Mouse (Mus musculus): ENCODE measurements around the gene Mtfmt. TPM values are rescaled to one million over a fixed set of nuclear protein-coding genes. Genes with fewer than 3 reads are reported as not detected.

Gene Mtfmt
- polyA plus RNA-seq, 1 experiment, result 5.8 TPM

GRCm38 (mm10) chr9:65408871-65409295 lies 26.7 kb upstream of the Mtfmt start:
- Histone ChIP-seq H3K27me3 (ENCODE audit: control insufficient read depth, insufficient read depth, low read length) (no peaks in the 10 kb centered on the region), H3K27ac (ENCODE audit: insufficient read depth, low read depth, low read length) (peak overlapping the region; percentile 85), H3K4me1 (ENCODE audit: control insufficient read depth, insufficient read depth, insufficient read length, low read length) (peaks cover 27% of the 10 kb centered on the region; the same call in 1 of the 2 replicates), H3K4me3 (ENCODE audit: low read depth, low read length) (no peak overlapping the region), H3K36me3 (ENCODE audit: control insufficient read depth, insufficient read depth, low read length) (peaks cover 26% of the 10 kb centered on the region)
- 35% methylated on average over 5 of the region's 5 CpGs for WGBS
- no peak for TF ChIP-seq POLR2A (IDR thresholded peaks at IDR 0.05; ENCODE audit: low read depth, low read length)
- TF ChIP-seq CTCF (IDR thresholded peaks at IDR 0.05; ENCODE audit: extremely low read depth, insufficient read length, insufficient replicate concordance, low read depth, low read length), result no peak

GRCm38 (mm10) chr9:65410378-65410777 lies 25.2 kb upstream of the Mtfmt start:
- H3K27ac ChIP-seq (ENCODE audit: insufficient read depth, low read depth, low read length), result no peak overlapping the region
- 84% methylated on average over 8 of the region's 8 CpGs for WGBS
- TF ChIP-seq CTCF (IDR thresholded peaks at IDR 0.05; ENCODE audit: extremely low read depth, insufficient read length, insufficient replicate concordance, low read depth, low read length), result no peak
- no peak for TF ChIP-seq POLR2A (IDR thresholded peaks at IDR 0.05; ENCODE audit: low read depth, low read length)

GRCm38 (mm10) chr9:65411326-65411725 lies 24.3 kb upstream of the Mtfmt start:
- Histone ChIP-seq H3K4me1 (ENCODE audit: control insufficient read depth, insufficient read depth, insufficient read length, low read length) (peaks cover 23% of the 10 kb centered on the region; the same call in 1 of the 2 replicates), H3K27ac (ENCODE audit: insufficient read depth, low read depth, low read length) (no peak overlapping the region), H3K36me3 (ENCODE audit: control insufficient read depth, insufficient read depth, low read length) (peaks cover 36% of the 10 kb centered on the region), H3K4me3 (ENCODE audit: low read depth, low read length) (no peak overlapping the region), H3K27me3 (ENCODE audit: control insufficient read depth, insufficient read depth, low read length) (no peaks in the 10 kb centered on the region)
- 62% methylated on average over 3 of the region's 3 CpGs for WGBS
- no peak for TF ChIP-seq CTCF (IDR thresholded peaks at IDR 0.05; ENCODE audit: extremely low read depth, insufficient read length, insufficient replicate concordance, low read depth, low read length)
- TF ChIP-seq POLR2A (IDR thresholded peaks at IDR 0.05; ENCODE audit: low read depth, low read length), result no peak

More at GRCm38 (mm10) chr9:65410378-65410777, 25.2 kb upstream of the Mtfmt start:
- no peak overlapping the region for H3K4me3 ChIP-seq (ENCODE audit: low read depth, low read length)
- H3K27me3 ChIP-seq (ENCODE audit: control insufficient read depth, insufficient read depth, low read length), result no peaks in the 10 kb centered on the region
- peaks cover 35% of the 10 kb centered on the region for H3K36me3 ChIP-seq (ENCODE audit: control insufficient read depth, insufficient read depth, low read length)
- peaks cover 21% of the 10 kb centered on the region; the same call in 1 of the 2 replicates for H3K4me1 ChIP-seq (ENCODE audit: control insufficient read depth, insufficient read depth, insufficient read length, low read length)

- peaks cover 5% of the 10 kb centered on the region; the same call in 1 of the 2 replicates for H3K4me1 ChIP-seq (ENCODE audit: control insufficient read depth, insufficient read depth, insufficient read length, low read length)
- no peaks in the 10 kb centered on the region for H3K27me3 ChIP-seq (ENCODE audit: control insufficient read depth, insufficient read depth, low read length)
- no peak for TF ChIP-seq POLR2A (IDR thresholded peaks at IDR 0.05; ENCODE audit: low read depth, low read length)
- TF ChIP-seq CTCF (IDR thresholded peaks at IDR 0.05; ENCODE audit: extremely low read depth, insufficient read length, insufficient replicate concordance, low read depth, low read length), result no peak
- H3K27ac ChIP-seq (ENCODE audit: insufficient read depth, low read depth, low read length), result no peak overlapping the region
- WGBS, result 75% methylated on average over 3 of the region's 3 CpGs
- peaks cover 29% of the 10 kb centered on the region for H3K36me3 ChIP-seq (ENCODE audit: control insufficient read depth, insufficient read depth, low read length)
- no peak overlapping the region for H3K4me3 ChIP-seq (ENCODE audit: low read depth, low read length)
Observed at GRCm38 (mm10) chr9:65417738-65418137, 17.8 kb upstream of the Mtfmt start.

- 84% methylated on average over 3 of the region's 3 CpGs for WGBS
Observed at GRCm38 (mm10) chr9:65419633-65420032, 15.9 kb upstream of the Mtfmt start.

GRCm38 (mm10) chr9:65422760-65423501 lies 12.7 kb upstream of the Mtfmt start, which contains the start of gene Slc51b:
TSS of gene Slc51b (minus strand) at chr9:65422955.
- H3K27me3 ChIP-seq (ENCODE audit: control insufficient read depth, insufficient read depth, low read length), result no peaks in the 10 kb centered on the region
- peaks cover 20% of the 10 kb centered on the region; the same call in 1 of the 2 replicates for H3K4me1 ChIP-seq (ENCODE audit: control insufficient read depth, insufficient read depth, insufficient read length, low read length)
- TF ChIP-seq CTCF (IDR thresholded peaks at IDR 0.05; ENCODE audit: extremely low read depth, insufficient read length, insufficient replicate concordance, low read depth, low read length), result no peak
- peak; percentile 54; the same call in 1 of the 2 replicates for TF ChIP-seq POLR2A (IDR thresholded peaks at IDR 0.05; ENCODE audit: low read depth, low read length)
- H3K27ac ChIP-seq (ENCODE audit: insufficient read depth, low read depth, low read length), result peak within 1 kb of the TSS; percentile 98
- H3K36me3 ChIP-seq (ENCODE audit: control insufficient read depth, insufficient read depth, low read length), result peaks cover 3% of the 10 kb centered on the region; the same call in 1 of the 2 replicates
- H3K4me3 ChIP-seq (ENCODE audit: low read depth, low read length), result peak within 1 kb of the TSS; percentile 67
- 25% methylated on average over 11 of the region's 11 CpGs for WGBS

More at GRCm38 (mm10) chr9:65419633-65420032, 15.9 kb upstream of the Mtfmt start:
- Histone ChIP-seq H3K4me3 (ENCODE audit: low read depth, low read length) (peak overlapping the region; percentile 25; the same call in 1 of the 2 replicates), H3K4me1 (ENCODE audit: control insufficient read depth, insufficient read depth, insufficient read length, low read length) (peaks cover 15% of the 10 kb centered on the region; the same call in 1 of the 2 replicates), H3K36me3 (ENCODE audit: control insufficient read depth, insufficient read depth, low read length) (peaks cover 15% of the 10 kb centered on the region), H3K27ac (ENCODE audit: insufficient read depth, low read depth, low read length) (no peak overlapping the region), H3K27me3 (ENCODE audit: control insufficient read depth, insufficient read depth, low read length) (no peaks in the 10 kb centered on the region)
- TF ChIP-seq POLR2A (IDR thresholded peaks at IDR 0.05; ENCODE audit: low read depth, low read length) (no peak), CTCF (IDR thresholded peaks at IDR 0.05; ENCODE audit: extremely low read depth, insufficient read length, insufficient replicate concordance, low read depth, low read length) (peak; percentile 32; the same call in 1 of the 2 replicates)

GRCm38 (mm10) chr9:65424393-65424792 lies 11.2 kb upstream of the Mtfmt start:
- Histone ChIP-seq H3K27ac (ENCODE audit: insufficient read depth, low read depth, low read length) (peak overlapping the region; percentile 88), H3K27me3 (ENCODE audit: control insufficient read depth, insufficient read depth, low read length) (no peaks in the 10 kb centered on the region), H3K4me1 (ENCODE audit: control insufficient read depth, insufficient read depth, insufficient read length, low read length) (peaks cover 23% of the 10 kb centered on the region; the same call in 1 of the 2 replicates)

More at GRCm38 (mm10) chr9:65424393-65424792, 11.2 kb upstream of the Mtfmt start:
- Histone ChIP-seq H3K36me3 (ENCODE audit: control insufficient read depth, insufficient read depth, low read length) (no peaks in the 10 kb centered on the region; the same call in 1 of the 2 replicates), H3K4me3 (ENCODE audit: low read depth, low read length) (no peak overlapping the region)
- WGBS, result 6% methylated on average over 3 of the region's 3 CpGs
- TF ChIP-seq CTCF (IDR thresholded peaks at IDR 0.05; ENCODE audit: extremely low read depth, insufficient read length, insufficient replicate concordance, low read depth, low read length), result no peak
- TF ChIP-seq POLR2A (IDR thresholded peaks at IDR 0.05; ENCODE audit: low read depth, low read length), result no peak

All from small intestine, adult 2 months (tissue).